Mouse (Mus musculus) ES-E14 (cell line): ENCODE data around the gene P3h1.

Experiments used
- HCFC1 ChIP-seq: IDR thresholded peaks from 2 replicates; pipeline ENCODE4 v1.6.1; 2012; ENCODE audit warnings: low read length, inconsistent platforms, borderline replicate concordance; ENCODE audit not compliant: insufficient read depth
- MAFK ChIP-seq: IDR thresholded peaks from 2 replicates; pipeline ENCODE4 v1.6.1; 2014; ENCODE audit warnings: mild to moderate bottlenecking, low read depth, low read length, inconsistent platforms; ENCODE audit not compliant: insufficient read depth
- ZC3H11A ChIP-seq: IDR thresholded peaks from 2 replicates; pipeline ENCODE4 v1.6.1; 2012; ENCODE audit warnings: low read depth, mild to moderate bottlenecking, inconsistent platforms, low read length, borderline replicate concordance

- TF ChIP-seq ZC3H11A = no peak
- TF ChIP-seq MAFK = no peak
- TF ChIP-seq HCFC1 = no peak
Observed at GRCm38 (mm10) chr4:119225719-119226118, 7.0 kb upstream of the P3h1 start.
